Mouse (Mus musculus) intestine, embryonic 15.5 days (tissue): ENCODE measurements at regions not wholly inside any gene's neighbourhood (a gene's known extent, or its start where the extent isn't known, plus 50 kb on each side); places are given as distances from the start of the nearest gene placed in this dataset.

Experiments used
- ATAC-seq: fragments of 200-750 bp; cut with Nextera tagmentation; 2 replicates; pipeline ENCODE4 v1.8.0; 2017; ENCODE audit warnings: moderate TSS enrichment, moderate library complexity
- H3K27ac ChIP-seq: fragments of 300-500 bp; sonication (generic); 2 replicates; pipeline ENCODE4 v1.5.1; 2015; ENCODE audit warnings: mild to moderate bottlenecking, inconsistent platforms
- H3K27me3 ChIP-seq: fragments of 300-500 bp; sonication (generic); replicated peaks from 2 replicates; pipeline ENCODE4 v1.6.1; 2015; ENCODE audit warnings: inconsistent platforms
- H3K36me3 ChIP-seq: fragments of 300-500 bp; sonication (generic); 2 replicates; pipeline ENCODE4 v1.6.1; 2015; ENCODE audit warnings: inconsistent platforms
- H3K4me1 ChIP-seq: fragments of 300-500 bp; sonication (generic); replicated peaks from 2 replicates; pipeline ENCODE4 v1.6.1; 2015; ENCODE audit warnings: inconsistent platforms
- H3K4me2 ChIP-seq: fragments of 300-500 bp; sonication (generic); replicated peaks from 2 replicates; pipeline ENCODE4 v1.6.1; 2015; ENCODE audit warnings: mild to moderate bottlenecking, inconsistent platforms
- H3K4me3 ChIP-seq: fragments of 300-500 bp; sonication (generic); replicated peaks from 2 replicates; pipeline ENCODE4 v1.5.1; 2015; ENCODE audit warnings: inconsistent platforms
- H3K9ac ChIP-seq: fragments of 300-500 bp; sonication (generic); 2 replicates; pipeline ENCODE4 v1.6.1; 2015; ENCODE audit warnings: inconsistent platforms
- H3K9me3 ChIP-seq: fragments of 300-500 bp; sonication (generic); 2 replicates; pipeline ENCODE4 v1.6.1; 2016; ENCODE audit warnings: inconsistent platforms
- WGBS: fragments of 180-500 bp; shearing (Covaris S2); methylation state at CpG from one replicate; pipeline ENCODE4 v1.1.7; 2015; 5-methylcytosine and 5-hydroxymethylcytosine counted together

- Histone ChIP-seq H3K4me2 (no peak overlapping the region), H3K36me3 (no peaks in the 10 kb centered on the region), H3K9ac (no peak overlapping the region), H3K27me3 (no peaks in the 10 kb centered on the region), H3K4me1 (no peaks in the 10 kb centered on the region), H3K27ac (no peak overlapping the region), H3K4me3 (no peak overlapping the region), H3K9me3 (no peaks in the 10 kb centered on the region)
- 92% methylated on average over 2 of the region's 2 CpGs for WGBS
- no peak for ATAC-seq
These were observed 155.2 kb upstream of the Robo1 start for GRCm38 (mm10) chr16:72152920-72153319.

DNA sequence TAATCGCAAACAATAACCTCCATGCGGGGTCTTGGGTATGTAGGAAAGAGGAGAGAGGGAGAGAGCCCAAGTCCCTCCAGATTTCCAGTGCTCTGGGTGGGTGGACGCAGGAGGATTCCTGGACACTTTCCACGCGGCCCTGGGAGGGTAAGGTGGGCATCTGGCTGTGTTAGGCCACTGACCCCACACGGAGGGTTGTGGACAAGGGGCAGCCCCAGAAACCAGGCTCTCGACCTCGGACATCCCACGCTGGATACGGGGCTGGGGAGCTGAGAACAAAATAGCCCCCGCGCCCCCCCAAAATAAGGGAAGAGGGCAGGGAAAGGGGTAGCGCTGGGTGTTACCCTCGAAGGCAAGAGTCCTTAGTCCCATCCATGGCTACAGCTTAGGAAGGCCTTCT, 150.2 kb upstream of the Robo1 start:
- Histone ChIP-seq H3K36me3 (no peaks in the 10 kb centered on the region), H3K27ac (no peak overlapping the region), H3K4me1 (no peaks in the 10 kb centered on the region), H3K4me2 (no peak overlapping the region), H3K9me3 (no peaks in the 10 kb centered on the region), H3K4me3 (no peak overlapping the region), H3K9ac (no peak overlapping the region), H3K27me3 (no peaks in the 10 kb centered on the region)
- WGBS, result 69% methylated on average over 14 of the region's 14 CpGs
- no peak for ATAC-seq

DNA sequence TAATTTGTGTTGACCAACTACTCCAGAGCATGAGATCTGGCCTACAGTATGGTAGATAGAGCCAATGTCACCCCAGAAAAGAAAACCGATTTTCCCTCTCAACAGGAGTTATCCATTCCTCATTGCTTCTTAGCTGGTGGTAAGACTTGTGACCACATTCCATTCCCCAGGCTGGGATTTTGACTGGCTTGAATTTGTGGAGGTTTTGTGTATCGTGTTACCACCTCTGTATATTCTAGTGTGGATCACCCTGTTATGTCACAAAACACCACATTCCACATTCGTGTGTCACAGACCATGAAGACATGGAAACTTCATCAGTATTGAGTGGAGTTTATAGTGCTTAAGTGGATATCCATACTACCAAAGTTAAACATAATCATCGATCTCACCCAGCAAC, 148.7 kb upstream of the Robo1 start:
- H3K4me1 ChIP-seq, result no peaks in the 10 kb centered on the region
- no peak overlapping the region for H3K4me2 ChIP-seq
- H3K9ac ChIP-seq, result no peak overlapping the region
- H3K27ac ChIP-seq, result no peak overlapping the region
- ATAC-seq, result no peak
- H3K4me3 ChIP-seq, result no peak overlapping the region
- H3K36me3 ChIP-seq, result no peaks in the 10 kb centered on the region
- WGBS, result 86% methylated on average over 4 of the region's 4 CpGs
- H3K9me3 ChIP-seq, result no peaks in the 10 kb centered on the region
- no peaks in the 10 kb centered on the region for H3K27me3 ChIP-seq

GRCm38 (mm10) chr16:72175727-72176126, 132.4 kb upstream of the Robo1 start:
- WGBS, result 63% methylated on average over 5 of the region's 5 CpGs
- Histone ChIP-seq H3K4me3 (no peak overlapping the region), H3K4me1 (no peaks in the 10 kb centered on the region), H3K9me3 (no peaks in the 10 kb centered on the region), H3K9ac (no peak overlapping the region), H3K36me3 (no peaks in the 10 kb centered on the region), H3K27ac (no peak overlapping the region), H3K27me3 (no peaks in the 10 kb centered on the region), H3K4me2 (no peak overlapping the region)
- ATAC-seq, result no peak

DNA sequence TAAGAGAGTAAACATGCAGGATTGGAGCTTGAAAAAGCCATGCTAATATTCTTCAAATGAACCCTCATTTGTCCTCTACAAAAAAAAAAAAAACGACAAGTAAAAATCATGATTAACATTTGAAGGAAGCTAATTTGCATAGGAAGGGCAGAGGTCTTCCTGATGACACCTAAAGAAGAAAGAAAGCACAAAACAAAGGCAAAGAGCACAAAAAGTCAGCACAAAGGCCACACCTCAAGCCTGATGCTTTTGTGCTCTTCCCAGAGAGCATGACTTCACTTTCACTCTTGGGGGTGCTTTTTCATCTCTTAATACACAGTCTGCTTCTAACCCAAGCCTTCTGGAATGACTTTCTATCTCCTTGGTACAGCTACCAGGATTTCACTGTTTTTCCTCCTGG, 113.8 kb upstream of the Robo1 start:
- 10% methylated on average over 1 of the region's 1 CpGs for WGBS
- Histone ChIP-seq H3K27ac (no peak overlapping the region), H3K4me3 (no peak overlapping the region), H3K4me1 (no peaks in the 10 kb centered on the region), H3K36me3 (no peaks in the 10 kb centered on the region), H3K9ac (no peak overlapping the region), H3K9me3 (no peaks in the 10 kb centered on the region), H3K4me2 (no peak overlapping the region), H3K27me3 (no peaks in the 10 kb centered on the region)
- ATAC-seq, result no peak

DNA sequence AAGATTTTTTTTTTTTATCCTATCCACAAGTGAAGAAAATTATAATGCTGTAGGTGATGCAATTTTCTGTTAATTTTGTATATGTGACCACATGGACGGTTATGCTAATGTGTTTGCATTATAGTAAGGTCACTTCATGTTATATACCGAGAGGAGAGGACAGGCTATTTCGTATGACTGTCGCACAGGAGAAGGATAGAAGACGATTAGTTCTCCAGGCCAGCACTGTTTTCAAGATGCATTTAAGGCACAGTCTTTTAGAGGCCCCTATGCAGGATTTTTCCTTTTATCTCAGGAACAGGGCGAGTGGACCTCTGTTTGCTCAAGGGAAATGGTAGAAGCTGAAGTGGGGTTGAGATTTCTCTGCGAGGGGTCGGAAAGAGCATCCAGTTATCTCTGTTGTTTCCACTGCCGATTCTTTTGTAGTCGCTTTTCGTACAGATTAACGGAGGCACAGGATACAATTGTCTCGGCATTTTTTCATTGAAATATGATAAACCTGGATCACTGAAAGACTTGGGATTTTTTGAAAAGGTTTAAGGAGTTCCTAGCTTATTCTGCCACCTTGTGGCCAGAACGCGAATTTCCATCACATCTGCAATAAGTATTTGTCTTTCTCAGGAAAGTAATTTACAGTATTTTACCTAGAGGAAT, 92.6 kb upstream of the Robo1 start:
- Histone ChIP-seq H3K36me3 (no peaks in the 10 kb centered on the region), H3K27ac (no peak overlapping the region), H3K4me1 (no peaks in the 10 kb centered on the region), H3K4me3 (no peak overlapping the region), H3K27me3 (no peaks in the 10 kb centered on the region), H3K4me2 (peak overlapping the region; percentile 37), H3K9ac (no peak overlapping the region), H3K9me3 (no peaks in the 10 kb centered on the region)
- ATAC-seq, result no peak
- WGBS, result 43% methylated on average over 15 of the region's 15 CpGs

DNA sequence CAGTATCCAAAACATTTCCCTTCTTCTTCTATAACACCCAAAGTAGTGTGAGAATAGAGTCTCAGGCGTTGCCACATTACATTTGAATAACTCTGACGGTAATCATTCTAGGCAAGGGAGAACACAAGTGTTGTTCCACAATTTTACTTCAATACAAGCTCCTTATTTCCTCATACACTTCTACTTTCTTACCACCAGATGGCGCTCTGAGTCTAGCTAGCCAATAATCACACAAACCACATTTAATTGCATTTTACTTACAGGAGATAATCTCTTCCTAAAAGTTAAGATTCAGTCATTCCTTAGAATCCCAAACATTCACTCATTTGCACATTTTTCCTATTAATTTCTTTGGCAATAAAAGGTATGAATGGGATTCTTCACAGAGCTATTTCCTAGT, 90.1 kb upstream of the Robo1 start:
- H3K36me3 ChIP-seq, result no peaks in the 10 kb centered on the region
- no peaks in the 10 kb centered on the region for H3K27me3 ChIP-seq
- H3K4me1 ChIP-seq, result no peaks in the 10 kb centered on the region
- H3K27ac ChIP-seq, result no peak overlapping the region
- 6% methylated on average over 3 of the region's 3 CpGs for WGBS
- no peaks in the 10 kb centered on the region for H3K9me3 ChIP-seq
- H3K9ac ChIP-seq, result no peak overlapping the region
- no peak overlapping the region for H3K4me2 ChIP-seq
- H3K4me3 ChIP-seq, result no peak overlapping the region
- ATAC-seq, result no peak

DNA sequence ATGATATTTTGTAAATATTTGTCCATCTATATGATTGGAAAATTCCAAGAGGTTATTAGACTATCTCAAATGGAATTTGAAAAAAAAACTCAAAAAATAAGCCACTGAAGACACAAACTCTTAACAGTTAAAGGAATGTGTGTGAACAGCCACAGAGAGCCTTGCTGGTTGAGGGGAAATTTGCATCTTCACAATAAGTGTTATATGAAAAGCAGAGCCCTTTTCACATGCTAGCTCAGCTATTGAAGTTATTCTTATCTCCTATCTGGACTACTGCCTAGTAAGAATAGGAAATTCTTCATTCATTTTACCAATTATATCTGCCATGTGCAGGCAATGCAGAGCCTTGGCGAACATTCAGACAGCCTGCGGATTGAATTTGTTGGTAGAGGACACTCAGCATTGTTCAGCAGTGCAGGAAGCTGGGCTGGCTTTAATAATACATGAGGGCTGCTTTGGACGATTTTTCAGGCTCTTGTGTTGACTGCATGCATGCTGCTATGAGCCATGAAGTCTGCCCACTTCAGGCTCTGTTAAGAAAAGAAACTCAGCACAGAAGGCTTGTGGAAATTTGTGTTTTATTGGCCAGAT, 86.1 kb upstream of the Robo1 start:
- Histone ChIP-seq H3K9ac (no peak overlapping the region), H3K36me3 (no peaks in the 10 kb centered on the region), H3K27ac (no peak overlapping the region), H3K4me1 (no peaks in the 10 kb centered on the region), H3K4me2 (no peak overlapping the region), H3K27me3 (no peaks in the 10 kb centered on the region), H3K4me3 (no peak overlapping the region), H3K9me3 (no peaks in the 10 kb centered on the region)
- WGBS, result 45% methylated on average over 3 of the region's 3 CpGs
- ATAC-seq, result no peak

GRCm38 (mm10) chr16:72223860-72224259, 84.2 kb upstream of the Robo1 start:
- Histone ChIP-seq H3K4me3 (no peak overlapping the region), H3K4me2 (no peak overlapping the region), H3K9me3 (no peaks in the 10 kb centered on the region), H3K4me1 (no peaks in the 10 kb centered on the region), H3K27me3 (no peaks in the 10 kb centered on the region), H3K27ac (no peak overlapping the region), H3K9ac (no peak overlapping the region), H3K36me3 (no peaks in the 10 kb centered on the region)
- 58% methylated on average over 3 of the region's 3 CpGs for WGBS
- no peak for ATAC-seq

DNA sequence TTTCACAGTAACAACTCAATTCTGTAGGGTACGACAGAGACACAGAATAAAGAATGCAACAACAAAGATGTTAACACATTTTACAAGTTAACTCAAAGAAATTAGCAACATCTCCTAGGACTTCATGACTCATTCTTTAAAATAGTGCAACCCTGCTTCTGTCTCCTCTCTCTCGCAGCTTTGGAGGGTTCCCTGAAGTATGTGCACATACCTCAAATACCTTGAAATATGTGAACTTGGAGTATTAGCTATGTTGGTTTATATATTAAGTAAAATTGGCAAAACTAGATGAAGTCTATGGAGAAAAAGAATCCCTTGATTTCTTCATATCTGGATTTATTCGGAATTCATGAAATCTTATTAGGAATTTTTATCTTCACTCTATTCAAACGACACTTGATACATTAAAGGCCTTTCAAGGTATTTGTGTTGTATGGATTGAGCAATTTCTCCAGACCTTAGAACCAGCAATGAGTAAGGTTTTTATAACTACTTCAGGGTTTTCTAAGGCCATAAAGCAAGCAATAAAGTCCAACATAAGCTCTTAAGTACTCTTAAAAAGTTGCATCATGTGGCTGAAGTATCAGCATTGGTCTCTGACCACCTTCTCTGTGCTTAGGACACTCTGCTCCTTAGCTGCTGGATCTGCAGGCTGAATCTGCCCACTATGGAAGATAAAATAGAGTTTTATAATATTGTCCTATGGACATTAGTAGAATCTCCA, 82.8 kb upstream of the Robo1 start:
- Histone ChIP-seq H3K36me3 (no peaks in the 10 kb centered on the region), H3K4me1 (no peaks in the 10 kb centered on the region), H3K27me3 (no peaks in the 10 kb centered on the region), H3K4me3 (no peak overlapping the region), H3K9ac (no peak overlapping the region), H3K27ac (no peak overlapping the region), H3K4me2 (no peak overlapping the region), H3K9me3 (no peaks in the 10 kb centered on the region)
- WGBS, result 65% methylated on average over 4 of the region's 4 CpGs
- peak; percentile 93 for ATAC-seq

DNA sequence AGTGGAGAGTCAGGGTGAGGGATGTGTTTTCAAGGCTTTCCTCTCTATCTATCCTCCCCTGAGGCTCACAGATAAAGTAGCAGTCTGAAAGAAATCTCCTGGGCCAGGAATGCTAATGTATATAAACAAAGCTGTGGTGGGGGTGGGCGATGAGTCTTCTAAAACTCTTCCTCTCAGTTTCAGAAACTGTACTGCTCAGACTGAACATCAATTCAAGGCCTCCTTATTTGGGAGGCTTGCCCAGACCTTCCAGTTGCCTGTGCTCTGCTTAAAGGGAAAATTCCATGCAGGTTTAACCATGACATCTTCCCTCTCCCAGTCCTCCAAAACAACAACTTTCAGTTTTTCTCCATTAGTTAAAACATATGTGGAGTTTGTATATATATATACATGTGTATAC, 73.7 kb upstream of the Robo1 start:
- no peaks in the 10 kb centered on the region for H3K36me3 ChIP-seq
- 12% methylated on average over 1 of the region's 1 CpGs for WGBS
- no peak overlapping the region for H3K27ac ChIP-seq
- no peak overlapping the region for H3K4me2 ChIP-seq
- H3K27me3 ChIP-seq, result no peaks in the 10 kb centered on the region
- H3K4me3 ChIP-seq, result no peak overlapping the region
- H3K9ac ChIP-seq, result no peak overlapping the region
- no peaks in the 10 kb centered on the region for H3K9me3 ChIP-seq
- ATAC-seq, result peak; percentile 31; the same call in 1 of the 2 replicates
- H3K4me1 ChIP-seq, result no peaks in the 10 kb centered on the region

DNA sequence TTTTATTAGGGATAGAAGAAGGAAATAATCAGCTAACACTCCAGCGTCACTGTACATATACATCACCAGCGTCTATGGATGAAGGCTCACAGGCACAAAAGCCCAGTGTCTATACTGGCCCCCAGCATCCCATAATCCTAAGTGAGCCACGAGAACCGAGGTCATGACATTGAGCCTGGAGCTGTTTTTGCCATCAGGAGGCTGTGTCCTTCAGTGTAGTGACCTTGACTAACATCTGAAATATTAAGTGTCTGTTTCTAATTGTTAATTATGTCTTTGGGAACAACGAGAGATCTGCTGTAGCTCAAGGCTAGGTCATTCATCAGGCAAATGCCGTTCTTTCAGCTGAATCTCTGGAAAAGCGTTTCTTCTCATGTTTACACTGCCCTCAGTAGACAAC, 68.5 kb upstream of the Robo1 start:
- ATAC-seq, result no peak
- H3K4me1 ChIP-seq, result no peaks in the 10 kb centered on the region
- H3K4me3 ChIP-seq, result no peak overlapping the region
- H3K27ac ChIP-seq, result no peak overlapping the region
- no peak overlapping the region for H3K9ac ChIP-seq
- H3K9me3 ChIP-seq, result no peaks in the 10 kb centered on the region
- no peaks in the 10 kb centered on the region for H3K27me3 ChIP-seq
- H3K36me3 ChIP-seq, result no peaks in the 10 kb centered on the region
- H3K4me2 ChIP-seq, result no peak overlapping the region
- WGBS, result 51% methylated on average over 7 of the region's 7 CpGs

GRCm38 (mm10) chr16:72256388-72256787, 51.7 kb upstream of the Robo1 start:
- no peaks in the 10 kb centered on the region for H3K36me3 ChIP-seq
- ATAC-seq, result no peak
- no peaks in the 10 kb centered on the region for H3K9me3 ChIP-seq
- no peak overlapping the region for H3K9ac ChIP-seq
- H3K4me2 ChIP-seq, result no peak overlapping the region
- 64% methylated on average over 3 of the region's 3 CpGs for WGBS
- H3K4me3 ChIP-seq, result no peak overlapping the region
- no peaks in the 10 kb centered on the region for H3K4me1 ChIP-seq
- H3K27ac ChIP-seq, result no peak overlapping the region
- H3K27me3 ChIP-seq, result no peaks in the 10 kb centered on the region
